Mouse (Mus musculus): Measurements from ENCODE around the gene Vti1a. TPM values are rescaled to one million over a fixed set of nuclear protein-coding genes. Genes with fewer than 3 reads are reported as not detected.

The Vti1a gene
- polyA plus RNA-seq, 1 experiment from 2014 or later = 31.6 TPM

DNA sequence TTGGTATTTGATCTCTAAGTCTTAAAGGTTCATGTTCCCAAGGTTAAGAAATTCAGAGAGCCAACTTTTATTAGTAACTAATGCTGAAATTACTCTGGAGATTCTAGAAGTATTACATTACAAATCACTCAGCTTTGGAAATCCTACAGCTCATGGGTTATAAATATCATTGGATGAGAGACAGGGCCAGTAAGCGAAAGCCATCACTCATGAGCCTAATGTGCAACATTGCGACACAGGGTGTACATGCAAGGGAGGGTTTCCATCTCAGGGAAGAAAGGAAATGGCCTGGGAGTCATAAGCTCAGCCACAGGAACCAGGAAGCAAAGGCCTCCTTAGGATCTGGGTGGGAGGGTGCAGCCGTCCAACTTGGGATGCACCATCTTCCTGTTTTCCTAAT is 213.9 kb downstream of the Vti1a start:
- peaks cover 9% of the 10 kb centered on the region for H3K4me1 ChIP-seq
- no peaks in the 10 kb centered on the region for H3K9me3 ChIP-seq
- no peak overlapping the region for H3K27ac ChIP-seq
- H3K4me2 ChIP-seq = no peak overlapping the region
- no peak overlapping the region for H3K4me3 ChIP-seq
- no peak for ATAC-seq (ENCODE audit: insufficient number of reproducible peaks, insufficient read depth, low FRiP score, low TSS enrichment, low read depth)
- WGBS = 68% methylated on average over 3 of the region's 3 CpGs
- no peak overlapping the region for H3K9ac ChIP-seq
- H3K27me3 ChIP-seq = no peaks in the 10 kb centered on the region
- no peaks in the 10 kb centered on the region for H3K36me3 ChIP-seq

DNA sequence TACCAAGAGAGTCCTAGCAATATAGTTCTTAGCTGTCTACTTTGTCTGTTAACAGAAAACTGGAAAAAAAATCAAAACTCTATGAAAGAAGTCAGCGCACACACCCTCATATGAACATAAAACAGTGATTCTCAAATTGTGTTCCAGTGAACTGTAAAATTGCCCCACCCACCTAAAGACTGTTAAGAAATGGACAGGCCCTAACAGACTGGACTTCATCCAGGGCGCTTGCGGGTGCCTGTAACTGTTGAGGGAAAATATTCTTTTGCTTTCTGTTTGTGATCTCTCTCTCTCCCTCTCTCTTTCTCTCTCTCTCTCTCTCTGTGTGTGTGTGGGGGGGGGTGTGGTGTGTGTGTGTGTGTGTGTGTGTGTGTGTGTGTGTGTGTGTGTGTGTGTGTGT is 216.6 kb downstream of the Vti1a start:
- H3K36me3 ChIP-seq = no peaks in the 10 kb centered on the region
- 89% methylated on average over 3 of the region's 3 CpGs for WGBS
- H3K9me3 ChIP-seq = no peaks in the 10 kb centered on the region
- H3K9ac ChIP-seq = no peak overlapping the region
- H3K4me3 ChIP-seq = no peak overlapping the region
- ATAC-seq (ENCODE audit: insufficient number of reproducible peaks, insufficient read depth, low FRiP score, low TSS enrichment, low read depth) = no peak
- no peak overlapping the region for H3K4me2 ChIP-seq
- H3K4me1 ChIP-seq = peaks cover 9% of the 10 kb centered on the region
- H3K27ac ChIP-seq = no peak overlapping the region
- no peaks in the 10 kb centered on the region for H3K27me3 ChIP-seq

DNA sequence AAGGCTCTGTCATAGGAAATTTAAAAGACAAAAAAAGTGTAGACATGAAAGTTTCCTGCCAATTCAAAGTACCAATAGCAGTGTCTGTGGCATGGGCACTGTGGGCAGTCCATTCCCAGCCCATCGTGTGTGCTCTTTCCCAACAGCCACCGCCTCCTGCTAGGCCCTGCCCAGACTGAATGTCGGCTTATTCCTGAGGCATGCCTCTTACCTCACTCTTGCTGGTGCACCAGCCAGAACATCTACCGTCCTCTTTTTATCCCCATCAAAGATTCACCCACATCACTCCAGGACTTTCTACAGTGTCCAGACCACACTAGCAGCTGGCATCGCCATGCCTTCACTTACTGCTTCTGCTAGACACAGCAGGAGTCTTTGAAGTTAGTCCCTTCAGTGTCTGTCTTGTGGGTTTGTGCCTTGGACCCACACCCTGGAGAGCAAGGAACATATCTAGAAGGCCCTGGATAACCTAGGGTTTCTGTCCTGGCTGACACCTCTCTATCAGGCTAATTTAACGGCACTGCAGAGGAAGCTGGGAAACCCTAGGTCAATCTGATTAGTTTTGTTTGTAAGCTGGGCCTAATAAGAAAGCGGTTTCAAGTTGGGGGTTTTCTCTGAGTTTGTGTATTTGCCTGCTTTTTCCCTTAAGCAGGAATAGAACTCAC is 220.3 kb downstream of the Vti1a start:
- Histone ChIP-seq H3K4me1 (peaks cover 12% of the 10 kb centered on the region), H3K36me3 (no peaks in the 10 kb centered on the region), H3K27ac (no peak overlapping the region), H3K9ac (no peak overlapping the region), H3K9me3 (no peaks in the 10 kb centered on the region), H3K4me3 (no peak overlapping the region), H3K4me2 (no peak overlapping the region), H3K27me3 (no peaks in the 10 kb centered on the region)
- no peak for ATAC-seq (ENCODE audit: insufficient number of reproducible peaks, insufficient read depth, low FRiP score, low TSS enrichment, low read depth)
- WGBS = 77% methylated on average over 7 of the region's 7 CpGs

DNA sequence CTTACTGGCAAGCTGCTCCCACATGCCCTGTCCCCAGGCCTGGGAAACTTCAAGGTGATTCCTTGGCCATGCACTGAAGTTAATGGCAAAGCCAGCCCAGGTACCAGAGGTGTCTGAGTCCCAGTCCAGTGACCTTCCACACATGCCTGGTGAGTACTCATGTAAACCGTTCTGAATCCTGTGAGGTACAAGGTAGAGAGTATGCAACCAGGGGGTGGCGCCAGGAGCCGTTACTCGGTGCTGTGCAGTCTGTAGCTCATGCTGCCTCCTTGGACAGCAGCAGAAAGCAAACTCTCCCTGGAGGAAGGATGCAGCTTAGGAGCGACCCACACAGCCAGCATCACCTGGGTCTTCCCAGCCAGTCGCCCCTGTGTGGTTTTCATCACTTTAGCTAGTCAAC is 221.6 kb downstream of the Vti1a start:
- Histone ChIP-seq H3K36me3 (no peaks in the 10 kb centered on the region), H3K4me1 (peaks cover 20% of the 10 kb centered on the region), H3K9ac (no peak overlapping the region), H3K27ac (no peak overlapping the region), H3K9me3 (no peaks in the 10 kb centered on the region), H3K27me3 (no peaks in the 10 kb centered on the region), H3K4me3 (no peak overlapping the region), H3K4me2 (no peak overlapping the region)
- ATAC-seq (ENCODE audit: insufficient number of reproducible peaks, insufficient read depth, low FRiP score, low TSS enrichment, low read depth) = peak; percentile 3; the same call in 1 of the 2 replicates
- 26% methylated on average over 6 of the region's 6 CpGs for WGBS

DNA sequence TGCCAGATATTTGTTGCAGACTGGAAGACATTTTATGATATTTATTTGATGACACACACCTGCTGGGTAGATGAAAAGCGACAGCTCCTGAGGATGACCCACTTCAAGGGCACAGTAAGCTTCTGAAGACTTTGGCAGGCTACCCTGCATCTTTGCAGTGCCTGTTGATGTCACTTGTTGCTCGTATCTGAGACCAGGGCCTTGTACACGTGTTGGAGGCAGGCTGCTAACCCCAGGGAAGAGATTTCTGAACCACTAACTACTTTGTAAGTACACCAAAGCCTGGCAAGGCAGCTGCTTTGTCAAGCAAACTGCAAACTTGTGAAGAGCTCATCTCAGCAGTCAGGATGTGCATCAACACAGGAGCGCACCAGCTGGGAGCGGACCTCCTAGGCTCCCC is 225.5 kb downstream of the Vti1a start:
- Histone ChIP-seq H3K4me2 (no peak overlapping the region), H3K27ac (peak overlapping the region; percentile 33; the same call in 1 of the 2 replicates), H3K9me3 (no peaks in the 10 kb centered on the region), H3K9ac (no peak overlapping the region), H3K4me3 (no peak overlapping the region), H3K27me3 (no peaks in the 10 kb centered on the region), H3K4me1 (peaks cover 23% of the 10 kb centered on the region), H3K36me3 (no peaks in the 10 kb centered on the region)
- WGBS = 78% methylated on average over 5 of the region's 5 CpGs
- no peak for ATAC-seq (ENCODE audit: insufficient number of reproducible peaks, insufficient read depth, low FRiP score, low TSS enrichment, low read depth)

DNA sequence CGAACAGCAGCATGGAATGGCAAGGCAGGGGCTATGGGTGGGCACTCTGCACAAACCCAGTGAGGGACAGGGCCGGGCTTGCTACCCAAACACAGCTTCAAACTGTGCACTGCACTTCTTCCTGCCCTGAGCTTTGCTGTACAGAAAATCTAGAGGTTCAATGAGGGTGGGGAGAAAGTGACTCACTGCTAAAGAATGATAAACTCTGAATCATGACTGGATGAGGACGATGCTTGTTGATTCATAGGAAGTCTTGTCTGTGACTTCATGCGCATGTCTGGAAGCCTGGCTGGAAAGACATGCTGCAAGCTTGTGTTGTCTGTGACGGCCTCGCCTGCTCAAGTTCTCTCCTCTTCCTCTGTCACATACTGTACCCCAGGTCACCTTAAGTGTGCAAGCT is 226.4 kb downstream of the Vti1a start:
- H3K4me1 ChIP-seq = peaks cover 23% of the 10 kb centered on the region
- H3K4me3 ChIP-seq = no peak overlapping the region
- WGBS = 63% methylated on average over 6 of the region's 6 CpGs
- no peaks in the 10 kb centered on the region for H3K36me3 ChIP-seq
- H3K9me3 ChIP-seq = no peaks in the 10 kb centered on the region
- H3K4me2 ChIP-seq = no peak overlapping the region
- H3K27ac ChIP-seq = no peak overlapping the region
- H3K27me3 ChIP-seq = no peaks in the 10 kb centered on the region
- no peak overlapping the region for H3K9ac ChIP-seq
- ATAC-seq (ENCODE audit: insufficient number of reproducible peaks, insufficient read depth, low FRiP score, low TSS enrichment, low read depth) = no peak

DNA sequence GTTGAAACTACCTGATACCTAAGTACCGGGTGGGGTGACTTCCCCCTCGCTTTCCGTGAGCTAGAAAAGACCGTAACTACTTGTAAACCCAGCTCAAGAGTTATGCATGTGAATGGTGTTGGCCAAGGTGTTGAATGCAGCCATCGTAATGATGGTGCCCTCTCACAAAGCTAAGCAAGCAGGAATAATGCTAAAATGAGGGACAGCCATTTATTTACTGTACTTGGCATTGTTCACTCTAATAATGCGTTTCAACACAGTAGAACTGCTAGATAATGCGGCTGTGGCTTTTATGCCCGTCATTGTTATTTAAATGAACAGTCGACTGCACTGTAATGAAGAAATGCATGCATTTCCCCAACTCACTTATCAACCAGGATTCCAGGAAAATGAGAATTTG is 227.1 kb downstream of the Vti1a start:
- Histone ChIP-seq H3K4me2 (no peak overlapping the region), H3K27me3 (no peaks in the 10 kb centered on the region), H3K36me3 (no peaks in the 10 kb centered on the region), H3K9me3 (no peaks in the 10 kb centered on the region), H3K4me1 (peaks cover 18% of the 10 kb centered on the region), H3K4me3 (no peak overlapping the region), H3K9ac (no peak overlapping the region), H3K27ac (no peak overlapping the region)
- no peak for ATAC-seq (ENCODE audit: insufficient number of reproducible peaks, insufficient read depth, low FRiP score, low TSS enrichment, low read depth)
- WGBS = 86% methylated on average over 9 of the region's 9 CpGs

DNA sequence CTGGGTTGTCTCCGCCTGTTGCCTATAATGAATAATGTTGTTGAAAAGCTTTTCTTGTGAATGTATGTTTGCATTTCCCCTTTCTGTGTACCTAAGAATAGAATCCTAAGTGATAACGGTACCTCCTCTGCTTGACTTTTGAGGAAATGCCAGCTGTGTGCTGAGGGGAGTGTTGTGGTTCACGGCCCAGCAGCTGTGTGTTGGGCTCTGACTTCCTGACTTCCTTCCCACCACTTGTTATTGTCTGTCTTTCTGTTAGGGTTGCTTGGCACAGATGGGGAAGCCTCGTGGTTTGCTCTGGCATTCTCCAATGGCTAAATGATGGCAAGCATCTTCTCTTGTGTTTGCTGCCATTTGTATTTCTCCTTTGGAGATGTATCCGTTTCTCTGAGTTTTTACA is 228.4 kb downstream of the Vti1a start:
- Histone ChIP-seq H3K9me3 (no peaks in the 10 kb centered on the region), H3K9ac (no peak overlapping the region), H3K27ac (no peak overlapping the region), H3K27me3 (no peaks in the 10 kb centered on the region), H3K36me3 (no peaks in the 10 kb centered on the region), H3K4me3 (no peak overlapping the region), H3K4me1 (peaks cover 21% of the 10 kb centered on the region), H3K4me2 (no peak overlapping the region)
- 70% methylated on average over 5 of the region's 5 CpGs for WGBS
- no peak for ATAC-seq (ENCODE audit: insufficient number of reproducible peaks, insufficient read depth, low FRiP score, low TSS enrichment, low read depth)

DNA sequence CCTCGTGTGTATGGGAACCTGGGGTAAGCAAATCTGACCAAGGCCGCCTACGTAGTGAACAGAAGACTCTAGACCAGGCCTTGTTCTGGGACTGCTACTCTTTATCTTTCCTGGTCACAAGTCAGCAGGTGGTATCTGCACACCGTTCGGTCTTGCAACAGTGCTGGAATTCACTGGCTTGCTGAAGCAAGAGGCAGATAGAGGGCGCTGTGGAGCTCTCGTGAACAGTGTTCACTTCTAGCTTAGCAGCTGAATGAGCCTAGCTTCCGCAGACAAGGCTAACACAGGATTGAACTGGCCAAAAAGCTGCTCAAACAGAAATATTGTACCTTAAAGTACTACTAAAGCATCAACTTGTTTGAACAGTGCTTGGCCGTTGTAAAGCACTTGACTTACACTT is 229.4 kb downstream of the Vti1a start:
- no peaks in the 10 kb centered on the region for H3K36me3 ChIP-seq
- H3K9ac ChIP-seq = no peak overlapping the region
- peaks cover 23% of the 10 kb centered on the region for H3K4me1 ChIP-seq
- no peak overlapping the region for H3K27ac ChIP-seq
- H3K4me3 ChIP-seq = no peak overlapping the region
- no peaks in the 10 kb centered on the region for H3K27me3 ChIP-seq
- no peak overlapping the region for H3K4me2 ChIP-seq
- WGBS = 30% methylated on average over 9 of the region's 9 CpGs
- ATAC-seq (ENCODE audit: insufficient number of reproducible peaks, insufficient read depth, low FRiP score, low TSS enrichment, low read depth) = no peak
- H3K9me3 ChIP-seq = no peaks in the 10 kb centered on the region

DNA sequence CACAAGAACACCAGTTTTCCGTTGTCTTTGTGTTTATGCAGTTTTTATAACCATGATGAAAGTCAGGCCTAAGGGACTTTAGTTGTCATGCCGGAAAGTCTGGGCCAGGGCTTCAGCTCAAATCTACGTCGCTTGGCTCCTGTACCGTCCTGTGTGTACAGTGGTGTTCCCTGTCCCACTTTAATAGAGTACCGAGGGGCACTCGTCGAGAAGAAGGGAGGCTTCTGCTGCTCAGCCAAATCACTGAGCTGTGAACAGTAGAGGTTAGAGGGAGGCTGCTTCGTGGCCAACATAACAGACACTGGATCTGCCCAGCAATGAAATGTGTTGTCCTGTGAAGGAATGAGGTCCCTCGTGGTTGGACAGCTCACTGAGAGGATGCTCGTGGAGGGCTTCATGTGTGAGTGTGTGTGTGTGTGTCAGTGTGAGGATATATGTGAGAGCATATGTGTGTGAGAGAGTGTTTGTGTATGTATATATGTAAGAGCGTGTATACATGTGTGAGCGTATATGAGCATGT is 230.0 kb downstream of the Vti1a start:
- 79% methylated on average over 13 of the region's 13 CpGs for WGBS
- no peak overlapping the region for H3K4me3 ChIP-seq
- no peak for ATAC-seq (ENCODE audit: insufficient number of reproducible peaks, insufficient read depth, low FRiP score, low TSS enrichment, low read depth)

DNA sequence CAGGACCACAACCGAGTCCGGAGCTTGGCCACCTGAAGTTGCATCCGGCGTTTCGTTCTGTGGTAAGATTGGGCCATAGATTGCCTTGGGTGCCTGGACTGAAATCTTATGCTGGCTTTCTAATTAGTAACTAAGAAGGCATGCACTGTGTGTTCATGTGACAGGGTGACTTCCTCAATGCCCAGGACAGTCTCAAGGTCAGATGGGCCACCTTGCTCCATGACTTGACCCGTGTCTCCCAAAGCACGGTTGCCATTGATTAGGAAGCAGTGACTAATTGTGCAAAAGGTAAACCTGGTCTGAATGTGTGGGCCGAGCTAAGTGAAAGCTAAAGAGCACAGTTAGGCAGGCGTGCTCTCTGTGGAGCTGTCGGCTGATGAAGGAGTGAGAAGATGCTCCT is 232.1 kb downstream of the Vti1a start:
- peaks cover 33% of the 10 kb centered on the region for H3K4me1 ChIP-seq
- H3K4me3 ChIP-seq = no peak overlapping the region
- WGBS = 90% methylated on average over 10 of the region's 10 CpGs
- H3K36me3 ChIP-seq = no peaks in the 10 kb centered on the region
- ATAC-seq (ENCODE audit: insufficient number of reproducible peaks, insufficient read depth, low FRiP score, low TSS enrichment, low read depth) = no peak
- no peak overlapping the region for H3K27ac ChIP-seq
- H3K9me3 ChIP-seq = no peaks in the 10 kb centered on the region
- H3K4me2 ChIP-seq = no peak overlapping the region
- H3K9ac ChIP-seq = no peak overlapping the region
- no peaks in the 10 kb centered on the region for H3K27me3 ChIP-seq

More for the DNA sequence above, 230.0 kb downstream of the Vti1a start:
- Histone ChIP-seq H3K36me3 (no peaks in the 10 kb centered on the region), H3K4me1 (peaks cover 28% of the 10 kb centered on the region), H3K9me3 (no peaks in the 10 kb centered on the region), H3K27me3 (no peaks in the 10 kb centered on the region), H3K27ac (no peak overlapping the region), H3K9ac (no peak overlapping the region), H3K4me2 (no peak overlapping the region)

DNA sequence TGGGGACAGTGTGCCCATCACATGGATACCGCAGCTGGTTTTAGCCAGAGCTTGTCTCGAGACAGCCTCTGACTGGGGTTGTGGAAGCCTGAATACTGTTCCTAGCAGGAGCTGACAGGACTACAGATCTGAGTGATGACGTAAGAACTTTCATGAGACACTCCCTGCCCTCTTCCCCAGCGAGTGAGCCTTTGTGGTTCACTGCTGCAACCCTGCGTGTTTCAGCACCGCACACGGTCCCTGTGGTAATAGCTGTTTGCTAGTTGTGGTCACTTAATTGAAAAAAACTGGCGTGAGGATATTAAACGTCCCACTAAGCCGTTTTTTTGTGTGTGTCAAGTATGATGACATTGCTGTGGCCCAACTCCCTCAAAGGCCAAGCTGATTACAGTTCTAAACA is 232.6 kb downstream of the Vti1a start:
- ATAC-seq (ENCODE audit: insufficient number of reproducible peaks, insufficient read depth, low FRiP score, low TSS enrichment, low read depth) = no peak
- no peaks in the 10 kb centered on the region for H3K36me3 ChIP-seq
- H3K9ac ChIP-seq = no peak overlapping the region
- no peak overlapping the region for H3K4me3 ChIP-seq
- no peak overlapping the region for H3K27ac ChIP-seq
- no peak overlapping the region for H3K4me2 ChIP-seq
- peaks cover 33% of the 10 kb centered on the region for H3K4me1 ChIP-seq
- no peaks in the 10 kb centered on the region for H3K9me3 ChIP-seq
- WGBS = 66% methylated on average over 10 of the region's 10 CpGs
- 0 out of 2 replicates have a peak, but pooled peaks cover 4% of the 10 kb centered on the region for H3K27me3 ChIP-seq
